Mouse (Mus musculus) hindbrain, embryonic 11.5 days (tissue): ENCODE results near the gene Twist1. TPM values are rescaled to one million over a fixed set of nuclear protein-coding genes. Genes with fewer than 3 reads are reported as not detected.

Source experiments
- ATAC-seq: fragments of 200-750 bp; cut with Nextera tagmentation; 2 replicates; pipeline ENCODE4 v1.8.0; 2017; ENCODE audit warnings: mild to moderate bottlenecking, moderate TSS enrichment, moderate library complexity; ENCODE audit not compliant: low FRiP score
- DNase-seq: peaks from one replicate; pipeline ENCODE4 v3.0.0-alpha.2; 2015; ENCODE audit warnings: low spot score
- H3K27ac ChIP-seq: fragments of 300-500 bp; sonication (generic); 2 replicates; pipeline ENCODE4 v1.5.1; 2014; ENCODE audit warnings: mild to moderate bottlenecking, low read depth, low read length
- H3K27me3 ChIP-seq: fragments of 300-500 bp; sonication (generic); 2 replicates; pipeline ENCODE4 v1.6.1; 2014; ENCODE audit warnings: mild to moderate bottlenecking, low read length, moderate library complexity, mixed read lengths; ENCODE audit not compliant: control insufficient read depth, insufficient read depth
- H3K36me3 ChIP-seq: fragments of 300-500 bp; sonication (generic); 2 replicates; pipeline ENCODE4 v1.6.1; 2014; ENCODE audit warnings: mild to moderate bottlenecking, low read length, moderate library complexity, mixed read lengths; ENCODE audit not compliant: control insufficient read depth, insufficient read depth
- H3K4me1 ChIP-seq: fragments of 300-500 bp; sonication (generic); replicated peaks from 2 replicates; pipeline ENCODE4 v1.6.1; 2014; ENCODE audit warnings: low read length, mixed read lengths; ENCODE audit not compliant: control insufficient read depth, insufficient read depth
- H3K4me2 ChIP-seq: fragments of 300-500 bp; sonication (generic); replicated peaks from 2 replicates; pipeline ENCODE4 v1.6.1; 2014; ENCODE audit warnings: mild to moderate bottlenecking, low read depth, low read length
- H3K4me3 ChIP-seq: fragments of 300-500 bp; sonication (generic); 2 replicates; pipeline ENCODE4 v1.5.1; 2014; ENCODE audit warnings: low read depth, low read length
- H3K9ac ChIP-seq: fragments of 300-500 bp; sonication (generic); 2 replicates; pipeline ENCODE4 v1.6.1; 2014; ENCODE audit warnings: low read depth, low read length
- H3K9me3 ChIP-seq: fragments of 300-500 bp; sonication (generic); 2 replicates; pipeline ENCODE4 v1.6.1; 2016; ENCODE audit warnings: low read length; ENCODE audit not compliant: control insufficient read depth
- WGBS: fragments of 180-500 bp; shearing (Covaris S2); extraction: QIAGEN DNeasy Blood & Tissue Kit; methylation state at CpG from one replicate; pipeline ENCODE4 v1.1.7; 2014; 5-methylcytosine and 5-hydroxymethylcytosine counted together
- polyA plus RNA-seq: library from polyadenylated mRNA; unstranded; fragments of >200 nt; fragmentation: Nextera tagmentation; extraction: Ambion mirVana; gene quantifications from 2 replicates; pipeline ENCODE4 v1.2.1, GENCODE M21; 2014

The Twist1 gene
- 23.6 and 29.4 TPM in 2 replicates for polyA plus RNA-seq

DNA sequence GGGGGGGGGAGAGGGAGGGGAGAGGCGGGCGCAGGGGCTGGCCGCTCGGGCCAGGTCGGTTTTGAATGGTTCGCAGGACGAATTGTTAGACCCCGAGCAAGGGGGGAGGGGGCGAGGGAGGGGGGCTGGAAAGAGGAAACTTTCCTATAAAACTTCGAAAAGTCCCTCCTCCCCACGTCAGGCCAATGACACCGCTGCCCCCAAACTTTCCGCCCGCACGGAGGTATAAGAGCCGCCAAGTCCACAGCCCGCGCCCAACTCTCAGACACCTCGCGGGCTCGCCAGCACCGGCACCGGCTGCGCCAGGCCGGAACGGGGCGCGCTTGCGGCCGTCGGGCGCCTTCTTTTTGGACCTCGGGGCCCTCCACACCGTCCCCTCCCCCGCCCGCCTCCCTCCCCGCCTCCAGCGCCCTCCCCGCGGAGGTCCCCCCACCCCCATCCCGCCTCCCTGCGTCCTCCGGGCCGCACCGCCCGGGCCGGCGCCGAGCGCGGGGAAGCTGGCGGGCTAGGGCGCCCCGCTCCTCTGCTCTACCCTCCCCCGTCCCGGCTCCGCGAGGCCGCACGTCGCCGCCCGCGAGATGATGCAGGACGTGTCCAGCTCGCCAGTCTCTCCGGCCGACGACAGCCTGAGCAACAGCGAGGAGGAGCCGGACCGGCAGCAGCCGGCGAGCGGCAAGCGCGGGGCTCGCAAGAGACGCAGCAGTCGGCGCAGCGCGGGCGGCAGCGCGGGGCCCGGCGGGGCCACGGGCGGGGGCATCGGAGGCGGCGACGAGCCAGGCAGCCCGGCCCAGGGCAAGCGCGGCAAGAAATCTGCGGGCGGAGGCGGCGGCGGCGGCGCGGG lies at the start of gene Twist1:
Gene Twist1 (plus strand): TSS at position 272 of the 841 bp plus-strand sequence.
- Histone ChIP-seq H3K27me3 (peaks cover 73% of the 10 kb centered on the region), H3K4me3 (peak within 1 kb of the TSS; percentile 48), H3K9ac (peak within 1 kb of the TSS; percentile 57), H3K4me1 (peaks cover 14% of the 10 kb centered on the region), H3K36me3 (no peaks in the 10 kb centered on the region), H3K27ac (peak within 1 kb of the TSS; percentile 58), H3K9me3 (no peaks in the 10 kb centered on the region), H3K4me2 (peak within 1 kb of the TSS; percentile 65)
- ATAC-seq = peak; percentile 74
- WGBS = 1% methylated on average over 53 of the region's 105 CpGs
- DNase-seq = peak; percentile 65

DNA sequence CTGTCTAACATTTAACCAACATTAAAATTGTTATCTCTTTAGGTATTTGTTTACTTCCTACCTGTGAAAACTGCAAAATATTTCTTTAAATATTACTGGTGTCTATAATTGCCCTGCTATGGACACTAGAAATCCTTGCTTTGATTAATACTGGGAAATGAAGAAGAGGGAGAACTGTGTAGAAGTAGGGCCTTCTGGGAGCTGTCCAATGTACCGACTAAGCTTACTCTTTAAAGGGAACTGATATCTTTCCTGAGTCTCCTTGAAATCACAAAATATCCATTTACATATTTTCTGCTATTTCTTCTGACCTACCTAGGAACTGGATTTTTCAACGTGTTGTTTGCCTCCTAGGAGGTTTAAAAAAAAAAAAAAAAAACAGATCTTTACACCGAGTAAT lies 30.7 kb upstream of the Twist1 start:
- Histone ChIP-seq H3K27me3 (peaks cover 23% of the 10 kb centered on the region), H3K4me2 (no peak overlapping the region), H3K9me3 (no peaks in the 10 kb centered on the region), H3K9ac (no peak overlapping the region), H3K27ac (no peak overlapping the region), H3K4me1 (0 out of 2 replicates have a peak, but pooled peaks cover 3% of the 10 kb centered on the region), H3K36me3 (no peaks in the 10 kb centered on the region), H3K4me3 (no peak overlapping the region)
- WGBS = 6% methylated on average over 3 of the region's 3 CpGs
- DNase-seq (peak; percentile 34), ATAC-seq (no peak)

DNA sequence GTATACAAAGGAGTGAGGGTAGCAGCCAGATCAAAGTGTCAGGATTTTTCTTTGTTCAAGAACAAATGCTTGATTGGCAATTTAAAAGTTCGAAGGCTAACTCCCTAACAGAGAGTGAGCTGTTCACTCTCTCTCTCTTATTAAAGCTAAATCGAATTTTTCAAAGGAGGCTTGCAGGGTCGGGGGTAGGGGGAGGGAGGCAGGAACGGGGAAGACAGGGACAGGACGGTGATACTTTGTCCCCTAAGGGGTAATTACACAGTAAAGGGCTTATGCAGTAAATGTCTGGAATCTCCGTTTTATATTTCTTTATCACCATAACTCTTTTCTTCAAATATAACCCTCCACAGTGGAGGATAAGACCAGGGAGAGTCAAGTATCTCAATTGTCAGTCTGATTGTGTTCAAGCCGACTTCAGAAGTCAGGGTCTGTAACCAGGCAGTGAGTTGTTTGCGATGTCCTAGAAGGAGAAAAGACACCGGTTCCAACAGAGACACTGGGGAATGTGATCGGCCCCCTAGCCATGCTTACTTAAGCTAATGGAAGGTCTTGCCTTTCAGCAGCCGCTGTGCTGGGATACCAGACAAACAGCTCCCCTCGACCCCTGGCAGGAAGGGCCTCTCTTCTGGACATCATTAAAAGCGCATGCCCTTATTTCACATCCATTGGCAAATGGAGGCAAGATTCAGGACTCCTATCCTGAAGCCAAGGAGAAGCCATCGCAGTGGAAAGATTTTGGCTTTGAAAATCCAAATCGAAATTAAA lies 30.0 kb upstream of the Twist1 start:
- peaks cover 23% of the 10 kb centered on the region for H3K27me3 ChIP-seq
- whole genome bisulfite sequencing = 2% methylated on average over 15 of the region's 15 CpGs
- no peak overlapping the region for H3K27ac ChIP-seq
- ATAC-seq (peak; percentile 51), DNase-seq (peak; percentile 54)
- H3K9me3 ChIP-seq = no peaks in the 10 kb centered on the region
- no peak overlapping the region for H3K9ac ChIP-seq
- peak overlapping the region; percentile 39; the same call in 1 of the 2 replicates for H3K4me2 ChIP-seq
- 0 out of 2 replicates have a peak, but pooled peaks cover 3% of the 10 kb centered on the region for H3K4me1 ChIP-seq
- peak overlapping the region; percentile 33; the same call in 1 of the 2 replicates for H3K4me3 ChIP-seq
- H3K36me3 ChIP-seq = no peaks in the 10 kb centered on the region

DNA sequence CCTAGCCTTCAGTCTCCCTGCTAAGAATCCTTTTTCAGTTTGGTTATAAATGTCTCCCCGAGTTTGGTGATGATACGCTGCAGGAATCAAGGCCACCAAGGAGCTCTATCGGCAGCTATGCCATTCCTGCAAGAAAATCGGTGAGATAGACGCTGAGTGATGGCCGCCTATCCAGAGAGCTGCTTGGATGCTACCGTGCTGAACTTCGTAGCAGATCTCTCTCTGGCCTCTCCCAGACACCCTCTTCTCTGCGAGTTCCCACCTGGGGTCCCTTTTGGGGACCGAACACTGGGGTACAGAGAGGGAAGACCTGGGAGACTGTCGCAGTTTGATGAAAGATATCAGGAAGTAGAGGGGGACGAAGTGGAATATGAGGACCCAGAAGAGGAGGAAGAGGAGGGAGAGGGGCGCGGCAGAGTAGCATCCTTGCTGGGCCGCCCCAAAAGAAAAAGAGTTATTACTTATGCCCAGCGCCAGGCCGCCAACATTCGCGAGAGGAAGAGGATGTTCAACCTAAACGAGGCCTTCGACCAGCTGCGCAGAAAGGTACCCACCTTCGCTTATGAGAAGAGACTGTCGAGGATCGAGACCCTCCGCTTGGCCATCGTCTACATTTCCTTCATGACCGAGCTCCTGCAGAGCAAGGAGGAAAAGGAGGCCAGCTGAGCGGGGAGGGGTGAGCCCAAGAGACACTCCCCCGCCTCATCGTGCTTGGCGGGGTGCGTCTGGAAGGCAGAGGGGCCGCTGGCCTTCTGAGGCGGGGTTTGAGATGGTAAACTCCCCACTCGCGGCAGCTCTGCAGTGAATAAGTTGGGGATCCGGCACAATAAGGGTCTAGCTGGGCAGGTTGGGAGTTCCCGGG lies 28.9 kb upstream of the Twist1 start, which contains the start of gene Ferd3l:
Gene Ferd3l (plus strand): TSS at position 95 of the 862 bp plus-strand sequence.
- Histone ChIP-seq H3K9ac (no peak within 1 kb of the TSS), H3K27ac (no peak within 1 kb of the TSS), H3K4me1 (0 out of 2 replicates have a peak, but pooled peaks cover 3% of the 10 kb centered on the region), H3K4me3 (peak within 1 kb of the TSS; percentile 33), H3K36me3 (no peaks in the 10 kb centered on the region), H3K9me3 (no peaks in the 10 kb centered on the region), H3K4me2 (peak within 1 kb of the TSS; percentile 39), H3K27me3 (peaks cover 23% of the 10 kb centered on the region)
- peak; percentile 42 for DNase-seq
- under 1% methylated on average over 39 of the region's 39 CpGs for WGBS
- peak; percentile 30; the same call in 1 of the 2 replicates for ATAC-seq

DNA sequence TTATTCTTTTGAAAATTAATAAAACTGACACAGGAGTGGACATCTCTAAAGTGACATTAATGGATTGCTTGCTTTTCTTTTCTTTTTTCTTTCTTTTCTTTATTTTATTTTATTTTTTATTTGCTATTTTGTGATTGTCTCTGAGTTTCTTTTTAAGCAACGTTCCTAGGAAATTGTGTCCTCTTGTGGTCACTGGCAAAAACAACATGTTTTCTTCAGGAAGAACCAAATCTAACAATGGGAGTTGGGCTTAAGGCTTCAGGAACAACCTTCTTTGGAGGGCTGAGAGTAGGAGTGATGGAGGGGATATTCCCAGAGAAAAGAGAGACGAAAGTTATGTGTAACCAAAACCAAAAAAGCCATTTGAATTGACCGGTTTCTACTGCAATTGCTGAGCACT lies 4.6 kb upstream of the Twist1 start:
- Histone ChIP-seq H3K27me3 (peaks cover 36% of the 10 kb centered on the region), H3K4me2 (no peak overlapping the region), H3K4me3 (no peak overlapping the region), H3K9ac (no peak overlapping the region), H3K36me3 (no peaks in the 10 kb centered on the region), H3K9me3 (no peaks in the 10 kb centered on the region), H3K4me1 (peaks cover 6% of the 10 kb centered on the region), H3K27ac (no peak overlapping the region)
- ATAC-seq = no peak
- DNase-seq = no peak
- WGBS = 4% methylated on average over 3 of the region's 3 CpGs

DNA sequence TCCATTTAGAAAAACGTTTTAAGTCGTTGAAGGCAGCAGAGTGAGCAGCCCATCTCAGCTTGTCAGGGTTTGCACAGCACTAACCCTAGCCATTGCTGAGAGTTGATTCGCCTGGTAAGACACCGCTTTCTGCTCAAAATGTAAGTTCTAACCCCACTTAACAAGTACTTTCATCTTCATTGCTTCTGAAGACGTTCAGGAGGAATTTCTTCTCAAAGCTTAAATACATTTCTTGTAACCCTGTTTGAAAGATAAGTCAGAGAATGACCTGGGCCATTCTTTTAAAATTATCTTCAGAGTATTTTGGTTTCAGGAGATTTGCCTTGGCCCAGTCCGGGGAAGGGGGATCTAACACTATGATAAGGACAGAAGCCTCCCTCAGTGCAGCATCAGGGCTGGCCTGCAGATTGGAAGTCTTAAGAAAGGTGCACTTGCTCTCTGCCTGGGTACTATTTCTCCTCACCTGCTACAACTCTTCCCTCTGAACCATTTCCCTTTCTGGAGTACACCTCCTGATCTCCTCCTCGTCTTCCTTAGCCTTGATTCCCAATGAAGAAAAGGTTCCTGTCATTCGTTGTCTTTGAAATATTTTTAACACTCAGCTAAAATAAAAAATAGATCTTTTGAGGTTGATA lies 2.4 kb upstream of the Twist1 start:
- Histone ChIP-seq H3K27me3 (peaks cover 54% of the 10 kb centered on the region), H3K4me2 (no peak overlapping the region), H3K9ac (no peak overlapping the region), H3K4me3 (no peak overlapping the region), H3K9me3 (no peaks in the 10 kb centered on the region), H3K36me3 (no peaks in the 10 kb centered on the region), H3K4me1 (peaks cover 11% of the 10 kb centered on the region), H3K27ac (no peak overlapping the region)
- 8% methylated on average over 8 of the region's 8 CpGs for WGBS
- ATAC-seq (no peak), DNase-seq (peak; percentile 50)

DNA sequence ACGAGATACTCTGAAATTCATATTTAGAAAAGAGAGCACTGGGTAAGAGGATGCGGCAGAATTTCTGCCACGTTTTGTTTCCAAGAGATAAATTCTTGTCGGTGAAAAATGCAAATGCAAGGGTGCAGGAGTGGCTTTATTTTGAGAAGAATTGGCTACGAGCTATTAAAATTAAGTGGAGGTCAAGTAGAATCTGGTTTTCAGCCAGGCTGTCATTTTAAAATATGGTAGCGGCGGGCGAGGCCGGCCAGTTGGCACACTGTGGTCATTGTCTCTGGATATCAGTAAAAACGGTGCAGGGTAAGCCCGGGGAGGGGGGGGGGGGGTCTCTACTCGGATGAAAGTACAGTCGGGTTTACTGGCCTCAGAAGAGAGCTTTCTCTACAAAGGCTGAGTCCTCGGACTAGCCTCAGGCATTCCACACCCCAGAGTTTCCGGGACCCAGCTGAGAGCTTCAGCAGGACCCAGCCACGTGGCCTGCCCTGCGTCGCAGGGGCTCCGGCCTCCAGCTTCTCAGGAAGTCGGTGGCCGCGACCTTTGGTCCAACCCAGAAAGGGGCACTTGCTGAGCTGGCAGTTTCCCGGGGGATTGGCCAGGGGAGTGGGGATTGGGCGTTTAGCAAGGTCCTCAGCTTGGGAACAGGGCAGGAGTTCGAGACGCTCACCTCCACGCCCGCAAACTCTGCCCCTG lies 1.7 kb upstream of the Twist1 start:
- Histone ChIP-seq H3K36me3 (no peaks in the 10 kb centered on the region), H3K4me2 (peak overlapping the region; percentile 19), H3K27ac (no peak overlapping the region), H3K9me3 (no peaks in the 10 kb centered on the region), H3K4me1 (peaks cover 11% of the 10 kb centered on the region), H3K4me3 (no peak overlapping the region), H3K9ac (no peak overlapping the region), H3K27me3 (peaks cover 57% of the 10 kb centered on the region)
- WGBS = 2% methylated on average over 28 of the region's 28 CpGs
- DNase-seq (peak; percentile 71), ATAC-seq (peak; percentile 23; the same call in 1 of the 2 replicates)
